Mouse (Mus musculus) cerebellum, adult 9-10 months (tissue): ENCODE data around the gene Neurog1.

Experiments
- DNase-seq: peaks from one replicate; pipeline ENCODE4 v3.0.0; 2022

Neurog1 gene

GRCm38 (mm10) chr13:56216090-56216489, 35.9 kb downstream of the Neurog1 start:
- no peak for DNase-seq

- DNase-seq: no peak
Measured at GRCm38 (mm10) chr13:56214633-56215032, 37.3 kb downstream of the Neurog1 start.

GRCm38 (mm10) chr13:56209067-56209411, 42.9 kb downstream of the Neurog1 start:
- no peak for DNase-seq

GRCm38 (mm10) chr13:56208225-56209066, 43.5 kb downstream of the Neurog1 start:
- DNase-seq: no peak
